Mouse (Mus musculus) ES-E14 (cell line): ENCODE results near the gene Arhgap10. TPM values are rescaled to one million over a fixed set of nuclear protein-coding genes. Genes with fewer than 3 reads are reported as not detected.

Experiments used
- DNase-seq: peaks from one replicate; pipeline ENCODE4 v3.0.0-alpha.2; 2013; ENCODE audit warnings: low read depth, low spot score
- H3K27ac ChIP-seq: 2 replicates; pipeline ENCODE4 v1.5.1; 2012; ENCODE audit warnings: low read depth, mild to moderate bottlenecking, low read length, moderate library complexity, mixed read lengths; ENCODE audit not compliant: poor library complexity, insufficient read depth, severe bottlenecking
- H3K36me3 ChIP-seq: 2 replicates; pipeline ENCODE4 v1.6.1; 2012; ENCODE audit warnings: mild to moderate bottlenecking, low read length, moderate library complexity, mixed read lengths; ENCODE audit not compliant: control insufficient read depth, poor library complexity, insufficient read depth, severe bottlenecking
- H3K4me1 ChIP-seq, 2 experiments: fragments of 150-350 bp in 1 of 2; sonication (generic) in 1 of 2; 2 replicates each; pipeline ENCODE4 v1.6.1; 2012; ENCODE audit warnings: low read length in 2 of 2, mild to moderate bottlenecking in 1 of 2, mixed read lengths in 1 of 2; ENCODE audit not compliant: control insufficient read depth in 2 of 2, insufficient read depth in 2 of 2, poor library complexity in 1 of 2
- H3K4me3 ChIP-seq, 2 experiments: fragments of 150-350 bp in 1 of 2; sonication (generic) in 1 of 2; 2 replicates each; pipeline ENCODE4 v1.5.1; 2012; ENCODE audit warnings: low read length in 2 of 2, low read depth in 1 of 2, mild to moderate bottlenecking in 1 of 2, mixed read lengths in 1 of 2; ENCODE audit not compliant: insufficient read depth in 1 of 2, poor library complexity in 1 of 2, severe bottlenecking in 1 of 2
- H3K9ac ChIP-seq: 2 replicates; pipeline ENCODE4 v1.6.1; 2012; ENCODE audit warnings: low read depth, mild to moderate bottlenecking, low read length, mixed read lengths; ENCODE audit not compliant: poor library complexity, insufficient read depth, severe bottlenecking
- H3K9me3 ChIP-seq: fragments of 150-350 bp; sonication (generic); 2 replicates; pipeline ENCODE4 v1.6.1; 2012; ENCODE audit warnings: low read depth, mild to moderate bottlenecking, low read length; ENCODE audit not compliant: control insufficient read depth, insufficient read depth
- CHD2 ChIP-seq: IDR thresholded peaks from 2 replicates; pipeline ENCODE4 v1.6.1; 2014; ENCODE audit warnings: mild to moderate bottlenecking, low read depth, low read length, inconsistent platforms
- HCFC1 ChIP-seq: IDR thresholded peaks from 2 replicates; pipeline ENCODE4 v1.6.1; 2012; ENCODE audit warnings: low read length, inconsistent platforms, borderline replicate concordance; ENCODE audit not compliant: insufficient read depth
- MAFK ChIP-seq: IDR thresholded peaks from 2 replicates; pipeline ENCODE4 v1.6.1; 2014; ENCODE audit warnings: mild to moderate bottlenecking, low read depth, low read length, inconsistent platforms; ENCODE audit not compliant: insufficient read depth
- ZC3H11A ChIP-seq: IDR thresholded peaks from 2 replicates; pipeline ENCODE4 v1.6.1; 2012; ENCODE audit warnings: low read depth, mild to moderate bottlenecking, inconsistent platforms, low read length, borderline replicate concordance
- ZNF384 ChIP-seq: IDR thresholded peaks from 2 replicates; pipeline ENCODE4 v1.6.1; 2012; ENCODE audit warnings: low read depth, low read length, inconsistent platforms
- in situ Hi-C, 2 experiments: fragments of 600-800 bp; cut with MboI; formaldehyde crosslinking; loops; one replicate each; pipeline ENCODE4 v1.15.1; 2025; ENCODE audit warnings: low sequenced_read_pairs in 2 of 2, inconsistent platforms in 1 of 2; ENCODE audit not compliant: unreplicated experiment in 2 of 2
- total RNA-seq: library from RNA; depleted of rRNA; stranded (reverse); fragments of 300-350 nt; gene quantifications from 2 replicates; pipeline ENCODE4 v1.2.3, GENCODE M21; 2012

Arhgap10 gene
- total RNA-seq, 1 experiment: 10.8 TPM

- H3K27ac ChIP-seq: no peak overlapping the region
Measured at GRCm38 (mm10) chr8:77444166-77444870, 73.4 kb downstream of the Arhgap10 start.

GRCm38 (mm10) chr8:77442452-77442851, 75.3 kb downstream of the Arhgap10 start:
- H3K9ac ChIP-seq: no peak overlapping the region
- DNase-seq: no peak
- no peak overlapping the region for H3K4me3 ChIP-seq
- in situ Hi-C loops: no loop called here
- H3K9me3 ChIP-seq: peaks cover 13% of the 10 kb centered on the region; the same call in 1 of the 2 replicates
- H3K4me1 ChIP-seq: no peaks in the 10 kb centered on the region
- H3K36me3 ChIP-seq: peaks cover 2% of the 10 kb centered on the region; the same call in 1 of the 2 replicates
- H3K27ac ChIP-seq: no peak overlapping the region
- no peak for TF ChIP-seq MAFK
- no peak for TF ChIP-seq CHD2
- TF ChIP-seq ZC3H11A: no peak
- TF ChIP-seq ZNF384: no peak
- TF ChIP-seq HCFC1: no peak

More at GRCm38 (mm10) chr8:77444166-77444870, 73.4 kb downstream of the Arhgap10 start:
- in situ Hi-C loops: no loop called here
- no peak for TF ChIP-seq CHD2
- TF ChIP-seq HCFC1: no peak
- no peak for TF ChIP-seq ZC3H11A
- no peak for TF ChIP-seq MAFK
- no peak for TF ChIP-seq ZNF384
- H3K9ac ChIP-seq: no peak overlapping the region
- no peaks in the 10 kb centered on the region for H3K4me1 ChIP-seq
- H3K9me3 ChIP-seq: peaks cover 23% of the 10 kb centered on the region
- no peak overlapping the region for H3K4me3 ChIP-seq
- peaks cover 5% of the 10 kb centered on the region; the same call in 1 of the 2 replicates for H3K36me3 ChIP-seq
- no peak for DNase-seq

GRCm38 (mm10) chr8:77440913-77441312, 76.8 kb downstream of the Arhgap10 start:
- no peak for DNase-seq
- H3K27ac ChIP-seq: no peak overlapping the region
- H3K4me3 ChIP-seq: no peak overlapping the region

GRCm38 (mm10) chr8:77440324-77440880, 77.4 kb downstream of the Arhgap10 start:
- H3K9me3 ChIP-seq: no peaks in the 10 kb centered on the region
- no peak overlapping the region for H3K27ac ChIP-seq
- no peaks in the 10 kb centered on the region for H3K4me1 ChIP-seq
- H3K9ac ChIP-seq: no peak overlapping the region
- H3K4me3 ChIP-seq: no peak overlapping the region
- peak; percentile 8 for DNase-seq
- in situ Hi-C loops: no loop called here
- H3K36me3 ChIP-seq: no peaks in the 10 kb centered on the region
- TF ChIP-seq ZNF384 (no peak), CHD2 (no peak), MAFK (no peak), HCFC1 (no peak), ZC3H11A (no peak)

More at GRCm38 (mm10) chr8:77440913-77441312, 76.8 kb downstream of the Arhgap10 start:
- Histone ChIP-seq H3K9me3 (0 out of 2 replicates have a peak, but pooled peaks cover under 1% of the 10 kb centered on the region), H3K4me1 (no peaks in the 10 kb centered on the region), H3K36me3 (no peaks in the 10 kb centered on the region), H3K9ac (no peak overlapping the region)
- in situ Hi-C loops: no loop called here
- no peak for TF ChIP-seq HCFC1
- no peak for TF ChIP-seq CHD2
- TF ChIP-seq MAFK: no peak
- no peak for TF ChIP-seq ZNF384
- no peak for TF ChIP-seq ZC3H11A
